Mouse (Mus musculus) hindlimb bud, embryonic 11.5 days (tissue): ENCODE data around the gene Nsf.

Experiments used
- DNase-seq: peaks from one replicate; pipeline ENCODE4 v3.0.0-alpha.2; 2012; ENCODE audit warnings: low read depth, low spot score; ENCODE audit errors: extremely low spot score

The Nsf gene

GRCm38 (mm10) chr11:103942740-103943139 lies 11.1 kb downstream of the Nsf start:
- DNase-seq: no peak

- no peak for DNase-seq
These were observed 12.5 kb downstream of the Nsf start for GRCm38 (mm10) chr11:103941351-103941750.

GRCm38 (mm10) chr11:103940887-103941286 lies 13.0 kb downstream of the Nsf start:
- no peak for DNase-seq

- DNase-seq: no peak
These were observed 15.7 kb downstream of the Nsf start for GRCm38 (mm10) chr11:103937976-103938728.

GRCm38 (mm10) chr11:103937451-103937850 lies 16.4 kb downstream of the Nsf start:
- DNase-seq: no peak

GRCm38 (mm10) chr11:103935717-103936116 lies 18.1 kb downstream of the Nsf start:
- DNase-seq: no peak

GRCm38 (mm10) chr11:103933886-103934285 lies 20.0 kb downstream of the Nsf start:
- no peak for DNase-seq

GRCm38 (mm10) chr11:103923957-103924356 lies 29.9 kb downstream of the Nsf start:
- no peak for DNase-seq

- DNase-seq: no peak
These were observed 30.6 kb downstream of the Nsf start for GRCm38 (mm10) chr11:103923272-103923671.

GRCm38 (mm10) chr11:103922812-103923211 lies 31.0 kb downstream of the Nsf start:
- DNase-seq: no peak

- DNase-seq: peak; percentile 22
These were observed 33.2 kb downstream of the Nsf start for GRCm38 (mm10) chr11:103920665-103921064.

- no peak for DNase-seq
These were observed 37.0 kb downstream of the Nsf start for GRCm38 (mm10) chr11:103916807-103917206.

- no peak for DNase-seq
These were observed 38.2 kb downstream of the Nsf start for GRCm38 (mm10) chr11:103915686-103916085.

GRCm38 (mm10) chr11:103910993-103911585 lies 42.8 kb downstream of the Nsf start:
- DNase-seq: peak; percentile 58

GRCm38 (mm10) chr11:103910531-103910930 lies 43.3 kb downstream of the Nsf start:
- DNase-seq: no peak

- DNase-seq: no peak
These were observed 44.0 kb downstream of the Nsf start for GRCm38 (mm10) chr11:103909809-103910208.

- DNase-seq: no peak
These were observed 44.5 kb downstream of the Nsf start for GRCm38 (mm10) chr11:103909396-103909795.

GRCm38 (mm10) chr11:103906051-103906719 lies 47.7 kb downstream of the Nsf start:
- DNase-seq: no peak

- no peak for DNase-seq
These were observed 48.4 kb downstream of the Nsf start for GRCm38 (mm10) chr11:103905506-103905905.

- DNase-seq: no peak
These were observed 52.3 kb downstream of the Nsf start for GRCm38 (mm10) chr11:103901581-103901966.

- DNase-seq: no peak
These were observed 52.9 kb downstream of the Nsf start for GRCm38 (mm10) chr11:103900803-103901580.
